8 mouse cellular contexts compared by ENCODE assay signal in the genomic region with DNA sequence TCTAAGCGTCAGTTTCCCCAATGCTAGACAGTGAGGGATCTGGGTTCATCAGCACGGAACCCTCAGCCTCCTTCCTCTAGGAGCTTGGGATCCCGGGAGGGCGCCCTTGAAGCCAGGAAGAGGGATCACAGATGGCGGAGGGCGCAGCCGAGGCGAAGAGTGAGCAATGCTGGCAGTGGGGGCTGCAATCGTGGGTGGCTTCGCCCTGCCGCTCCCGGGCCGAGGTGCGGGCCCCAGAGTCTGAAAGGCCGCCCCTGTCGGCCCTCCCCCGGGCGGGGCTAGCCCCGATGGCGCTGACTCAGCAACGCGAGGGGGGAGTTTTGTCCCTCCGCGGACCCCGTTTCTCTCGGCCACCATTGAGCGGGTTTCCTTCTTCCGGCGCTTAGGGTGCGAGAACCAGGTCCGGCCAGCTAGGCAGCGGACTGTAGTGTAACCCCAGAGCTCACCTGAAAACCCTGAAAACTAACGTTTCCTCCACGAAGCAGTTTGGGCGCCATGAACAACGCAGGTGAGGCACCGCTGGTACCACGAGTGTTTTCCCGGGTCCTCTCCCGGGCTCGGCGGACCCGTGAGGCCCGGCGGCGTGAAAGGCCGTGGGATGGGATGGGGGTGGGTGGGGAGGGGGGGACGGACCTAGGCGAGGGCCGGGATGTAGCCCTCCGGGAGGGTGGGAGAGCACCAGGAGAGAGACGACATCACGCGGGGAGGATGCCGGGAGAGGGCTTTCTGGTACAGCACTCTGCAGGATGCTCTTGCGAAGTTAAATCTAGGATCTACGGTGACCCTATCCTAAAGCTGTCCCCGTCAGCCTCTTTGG. TPM values are rescaled to one million over a fixed set of nuclear protein-coding genes. Genes with fewer than 3 reads are reported as not detected.
A peak's percentile ranks its signal among the peaks of the same experiment; 100 is the strongest.
DNase-seq lines count a peak whose midpoint lies in the region; ATAC-seq lines count a peak whose summit lies in the region.

No protein-coding gene starts in this region.

- peak overlapping the region; percentile 88 for H3K4me3 ChIP-seq in hindbrain, embryonic 11.5 days (ENCODE audit: low read depth, low read length)

- no peaks in the 10 kb centered on the region for H3K36me3 ChIP-seq in hindbrain, embryonic 11.5 days (ENCODE audit: control insufficient read depth, insufficient read depth, low read length)

- DNase-seq in MEL-GATA-1-ER (ENCODE audit: extremely low read depth, low read depth): peak; percentile 60
- DNase-seq in cerebellum, adult 8-10 months: peak; percentile 93
- peak; percentile 95 for DNase-seq in hindbrain, embryonic 11.5 days (ENCODE audit: low spot score)
- DNase-seq in layer of hippocampus, postnatal 10 days (ENCODE audit: low spot score in 2 of 2): peak; percentile 95 to 96
- peak; percentile 97 for DNase-seq in lung, postnatal 10 days
- peak; percentile 97 for DNase-seq in ovary, postnatal 36 days (ENCODE audit: low spot score)
- DNase-seq in thymus, postnatal 25 days: peak; percentile 96

- H3K27me3 ChIP-seq in hindbrain, embryonic 11.5 days (ENCODE audit: control insufficient read depth, insufficient read depth, low read length): no peaks in the 10 kb centered on the region

- ATAC-seq in frontal cortex, adult (ENCODE audit: low TSS enrichment): peak; percentile 89
- ATAC-seq in hindbrain, embryonic 11.5 days (ENCODE audit: low FRiP score): peak; percentile 87

- peak overlapping the region; percentile 68 for H3K27ac ChIP-seq in hindbrain, embryonic 11.5 days (ENCODE audit: low read depth, low read length)

- under 1% methylated on average over 53 of the region's 58 CpGs for WGBS in hindbrain, embryonic 11.5 days

- peak overlapping the region; percentile 49 for H3K4me2 ChIP-seq in hindbrain, embryonic 11.5 days (replicated peaks; ENCODE audit: low read depth, low read length)

- H3K9ac ChIP-seq in hindbrain, embryonic 11.5 days (ENCODE audit: low read depth, low read length): peak overlapping the region; percentile 91

- 0 out of 2 replicates have a peak, but pooled peaks cover 2% of the 10 kb centered on the region for H3K4me1 ChIP-seq in hindbrain, embryonic 11.5 days (replicated peaks; ENCODE audit: control insufficient read depth, insufficient read depth, low read length)

- no peaks in the 10 kb centered on the region for H3K9me3 ChIP-seq in hindbrain, embryonic 11.5 days (ENCODE audit: control insufficient read depth, low read length)

RNA-seq across cellular contexts. Expression of a gene that starts 21.0 kb away (rescaled TPM):
- polyA plus RNA-seq in hindbrain, embryonic 11.5 days (2014; fragmentation: Nextera tagmentation; extraction: Ambion mirVana): 164 and 193 TPM in 2 replicates
- 10 to 100 TPM; 85.0 to 91.7 TPM for total RNA-seq in layer of hippocampus, postnatal 10 days (2021)

RNA-seq across cellular contexts. Expression of a gene that starts 43.6 kb away (rescaled TPM):
- polyA plus RNA-seq in hindbrain, embryonic 11.5 days (2014; fragmentation: Nextera tagmentation; extraction: Ambion mirVana): 0.17 TPM in 1 of 2 replicates, not detected in the other
- not detected for total RNA-seq in layer of hippocampus, postnatal 10 days (2021)

RNA-seq across cellular contexts. Expression of a gene that starts 52.8 kb away (rescaled TPM):
- 0.77 and 2.0 TPM in 2 replicates for polyA plus RNA-seq in hindbrain, embryonic 11.5 days (2014; fragmentation: Nextera tagmentation; extraction: Ambion mirVana)
- total RNA-seq in layer of hippocampus, postnatal 10 days (2021): under 1 TPM in 1 of 2 experiments, not detected in 1; 0.53 TPM

Comparison
In these comparisons a context has a peak if more than half of its experiments do, and no peak if none do; other contexts are left out.
1. Peak in every context shown above with its lines: DNase-seq, ATAC-seq, H3K4me3 ChIP-seq and H3K27ac ChIP-seq.